Mouse (Mus musculus) heart, embryonic 10.5 days (tissue): ENCODE data around the gene Smndc1. TPM values are rescaled to one million over a fixed set of nuclear protein-coding genes. Genes with fewer than 3 reads are reported as not detected.
A peak's percentile ranks its signal among the peaks of the same experiment; 100 is the strongest.

Experiments
- DNase-seq: peaks from one replicate; pipeline ENCODE4 v3.0.0-alpha.2; 2017; ENCODE audit warnings: low spot score
- H3K27ac ChIP-seq: fragments of 300-500 bp; sonication (generic); 2 replicates; pipeline ENCODE4 v1.5.1; 2016; ENCODE audit warnings: mild to moderate bottlenecking
- H3K27me3 ChIP-seq: fragments of 300-500 bp; sonication (generic); 2 replicates; pipeline ENCODE4 v1.6.1; 2016; ENCODE audit warnings: mild to moderate bottlenecking; ENCODE audit not compliant: poor library complexity, insufficient read depth, severe bottlenecking
- H3K36me3 ChIP-seq: fragments of 300-500 bp; sonication (generic); 2 replicates; pipeline ENCODE4 v1.6.1; 2016; ENCODE audit warnings: mild to moderate bottlenecking, moderate library complexity
- H3K4me1 ChIP-seq: fragments of 300-500 bp; sonication (generic); 2 replicates; pipeline ENCODE4 v1.6.1; 2016; ENCODE audit warnings: mild to moderate bottlenecking
- H3K4me3 ChIP-seq: fragments of 300-500 bp; sonication (generic); 2 replicates; pipeline ENCODE4 v1.5.1; 2016; ENCODE audit warnings: mild to moderate bottlenecking, moderate library complexity
- H3K9me3 ChIP-seq: fragments of 300-500 bp; sonication (generic); 2 replicates; pipeline ENCODE4 v1.6.1; 2016; ENCODE audit warnings: mild to moderate bottlenecking, moderate library complexity
- WGBS: fragments of 180-500 bp; shearing (Covaris S2); methylation state at CpG from one replicate; pipeline ENCODE4 v1.1.7; 2016; 5-methylcytosine and 5-hydroxymethylcytosine counted together
- polyA plus RNA-seq: library from polyadenylated mRNA; unstranded; fragments of >200 nt; fragmentation: Nextera tagmentation; extraction: Ambion mirVana; gene quantifications from 2 replicates; pipeline ENCODE4 v1.2.1, GENCODE M21; 2016

The Smndc1 gene
- polyA plus RNA-seq, 1 experiment from 2014 or later: 31.7 TPM

DNA sequence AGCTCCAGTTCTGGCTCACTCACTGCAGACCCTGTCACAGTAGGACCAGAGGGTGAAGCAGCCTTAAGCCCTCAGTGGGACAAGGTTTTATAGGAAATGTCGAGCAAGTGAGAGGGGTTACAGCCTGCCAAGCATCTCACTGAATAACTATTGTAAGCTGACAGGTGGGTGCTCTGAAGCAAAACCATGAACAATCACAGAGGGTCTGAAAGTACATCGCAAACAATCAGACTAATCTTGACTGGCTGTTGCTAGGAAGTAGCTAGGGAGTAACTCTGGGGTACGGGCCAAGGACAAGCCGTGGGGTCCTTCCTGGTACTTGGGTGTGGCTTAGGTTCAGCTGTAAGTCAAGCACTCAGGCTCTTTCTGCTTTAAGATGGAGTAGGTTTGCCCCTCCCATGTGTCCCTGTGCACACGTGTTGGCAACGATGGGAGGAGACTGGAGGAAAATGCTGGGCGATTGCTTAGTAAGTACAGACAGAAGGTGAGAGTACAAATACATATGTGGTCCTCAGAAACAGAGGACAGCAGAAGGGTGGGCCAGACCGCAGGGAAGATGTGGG, 2.5 kb upstream of the Smndc1 start:
- no peak overlapping the region for H3K4me3 ChIP-seq

GRCm38 (mm10) chr19:53391787-53392186, 1.4 kb upstream of the Smndc1 start:
- peak overlapping the region; percentile 84 for H3K4me3 ChIP-seq

More for the DNA sequence above, 2.5 kb upstream of the Smndc1 start:
- Histone ChIP-seq H3K4me1 (peaks cover 11% of the 10 kb centered on the region), H3K9me3 (no peaks in the 10 kb centered on the region), H3K36me3 (peaks cover 13% of the 10 kb centered on the region), H3K27ac (no peak overlapping the region), H3K27me3 (no peaks in the 10 kb centered on the region)
- WGBS: 79% methylated on average over 8 of the region's 8 CpGs
- peak; percentile 63 for DNase-seq

GRCm38 (mm10) chr19:53391386-53391785, 1.0 kb upstream of the Smndc1 start:
- Histone ChIP-seq H3K4me1 (peaks cover 11% of the 10 kb centered on the region), H3K4me3 (peak overlapping the region; percentile 84), H3K9me3 (no peaks in the 10 kb centered on the region), H3K27me3 (no peaks in the 10 kb centered on the region), H3K36me3 (peaks cover 28% of the 10 kb centered on the region), H3K27ac (peak overlapping the region; percentile 97)
- DNase-seq: peak; percentile 43
- WGBS: 46% methylated on average over 8 of the region's 8 CpGs

More at GRCm38 (mm10) chr19:53391787-53392186, 1.4 kb upstream of the Smndc1 start:
- H3K4me1 ChIP-seq: peaks cover 11% of the 10 kb centered on the region
- no peaks in the 10 kb centered on the region for H3K27me3 ChIP-seq
- H3K36me3 ChIP-seq: peaks cover 24% of the 10 kb centered on the region
- WGBS: 93% methylated on average over 5 of the region's 5 CpGs
- H3K9me3 ChIP-seq: no peaks in the 10 kb centered on the region
- H3K27ac ChIP-seq: peak overlapping the region; percentile 97
- peak; percentile 58 for DNase-seq

DNA sequence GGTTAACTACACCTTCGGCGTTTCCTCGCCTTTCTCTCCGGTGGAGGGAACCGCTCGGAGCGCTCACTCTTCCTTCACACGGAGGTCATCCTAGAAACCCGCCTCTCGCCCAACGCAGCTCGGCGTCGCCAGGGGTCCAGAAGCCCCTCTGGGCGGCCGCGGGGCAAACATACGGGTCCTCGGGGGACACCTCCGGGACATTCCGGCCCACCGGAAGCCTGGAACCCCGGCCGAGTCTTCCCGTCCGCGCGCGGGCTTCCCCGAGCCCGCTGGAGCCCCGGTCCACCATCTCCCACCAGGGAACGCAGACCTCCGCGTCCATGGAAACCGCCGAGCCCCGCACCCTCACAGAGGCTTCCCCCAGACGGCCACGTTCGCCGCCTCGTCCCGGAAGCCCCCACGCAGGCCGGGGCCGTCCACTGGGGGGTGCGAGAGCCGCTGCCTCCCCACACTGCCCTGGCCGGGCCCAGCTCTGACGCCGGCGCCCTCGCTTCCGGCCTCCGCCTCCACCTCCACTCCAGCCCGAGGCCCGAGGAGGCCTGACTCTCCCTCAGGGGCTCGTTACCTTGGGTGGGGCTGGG, 437 bp downstream of the Smndc1 start:
- Histone ChIP-seq H3K27me3 (no peaks in the 10 kb centered on the region), H3K36me3 (peaks cover 41% of the 10 kb centered on the region), H3K4me3 (peak overlapping the region; percentile 84), H3K27ac (peak overlapping the region; percentile 97), H3K4me1 (peaks cover 11% of the 10 kb centered on the region), H3K9me3 (no peaks in the 10 kb centered on the region)
- under 1% methylated on average over 59 of the region's 59 CpGs for WGBS
- DNase-seq: no peak

DNA sequence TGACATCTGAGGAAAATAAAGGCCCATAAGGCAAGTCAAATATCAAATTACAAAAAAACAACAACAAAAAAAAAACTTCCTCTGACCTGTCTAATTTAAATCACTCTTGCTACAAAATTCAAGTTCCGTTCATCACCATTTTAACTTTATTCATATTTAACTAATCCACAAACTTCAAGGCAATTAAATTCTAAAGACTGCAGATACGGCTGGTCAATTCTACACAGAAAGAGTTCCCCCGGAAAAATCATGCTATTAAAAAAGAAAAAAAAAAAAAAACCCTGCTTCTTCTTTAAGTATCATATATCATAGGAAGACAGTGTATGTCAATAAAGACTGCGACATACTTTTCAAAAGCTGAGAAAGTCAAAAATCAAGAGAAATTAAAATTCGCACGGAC, 961 bp downstream of the Smndc1 start:
- peak overlapping the region; percentile 97 for H3K27ac ChIP-seq
- no peaks in the 10 kb centered on the region for H3K9me3 ChIP-seq
- H3K36me3 ChIP-seq: peaks cover 46% of the 10 kb centered on the region
- H3K4me3 ChIP-seq: peak overlapping the region; percentile 84
- no peak for DNase-seq
- no peaks in the 10 kb centered on the region for H3K27me3 ChIP-seq
- peaks cover 11% of the 10 kb centered on the region for H3K4me1 ChIP-seq
- 25% methylated on average over 6 of the region's 6 CpGs for WGBS

DNA sequence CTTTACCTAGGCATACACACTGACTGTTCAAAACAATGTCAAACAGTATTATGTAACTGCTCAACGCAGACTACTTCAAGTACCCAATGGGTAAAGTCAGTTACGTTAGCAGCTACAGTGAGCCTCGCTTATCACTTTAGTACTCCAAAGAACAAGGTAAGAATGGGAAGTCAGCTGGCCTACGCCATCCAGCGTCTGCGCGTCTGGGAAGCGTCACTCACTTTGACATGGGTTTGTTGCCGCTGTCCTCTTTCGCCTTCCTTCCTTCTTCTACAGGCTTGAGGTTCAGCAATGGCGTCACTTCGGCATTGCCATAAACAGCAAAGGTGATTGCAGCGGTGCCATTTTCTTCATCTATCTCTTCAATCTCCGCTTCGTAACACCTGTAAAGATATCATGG, 7.0 kb downstream of the Smndc1 start:
- Histone ChIP-seq H3K36me3 (peaks cover 95% of the 10 kb centered on the region), H3K9me3 (no peaks in the 10 kb centered on the region), H3K4me1 (no peaks in the 10 kb centered on the region), H3K4me3 (no peak overlapping the region), H3K27ac (no peak overlapping the region), H3K27me3 (no peaks in the 10 kb centered on the region)
- 77% methylated on average over 15 of the region's 15 CpGs for WGBS
- DNase-seq: peak; percentile 71

DNA sequence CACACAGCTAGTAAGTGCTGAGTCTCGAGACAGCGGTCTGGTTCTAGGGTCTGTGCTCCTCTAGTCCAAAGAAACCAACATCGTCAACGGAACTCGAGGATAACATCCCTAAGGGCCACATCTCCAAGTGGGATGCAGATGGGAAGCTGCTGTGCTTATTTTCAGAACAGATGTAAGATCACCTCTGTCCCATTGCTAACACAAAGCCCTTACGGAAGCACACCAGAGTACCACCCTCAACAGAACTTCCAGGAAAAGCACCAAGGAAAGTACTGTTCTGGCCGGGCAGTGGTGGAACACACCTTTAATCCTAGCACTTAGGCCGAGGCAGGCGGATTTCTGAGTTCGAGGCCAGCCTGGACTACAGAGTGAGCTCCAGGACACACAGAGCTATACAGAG, 12.0 kb downstream of the Smndc1 start:
- H3K36me3 ChIP-seq: peaks cover 72% of the 10 kb centered on the region
- 89% methylated on average over 10 of the region's 10 CpGs for WGBS
- DNase-seq: peak; percentile 66

GRCm38 (mm10) chr19:53377652-53378051, 12.7 kb downstream of the Smndc1 start:
- H3K36me3 ChIP-seq: peaks cover 64% of the 10 kb centered on the region
- H3K4me1 ChIP-seq: no peaks in the 10 kb centered on the region; the same call in 1 of the 2 replicates
- H3K9me3 ChIP-seq: no peaks in the 10 kb centered on the region
- H3K27ac ChIP-seq: no peak overlapping the region
- H3K27me3 ChIP-seq: no peaks in the 10 kb centered on the region
- peak; percentile 16 for DNase-seq
- 88% methylated on average over 8 of the region's 8 CpGs for WGBS
- H3K4me3 ChIP-seq: no peak overlapping the region

More for the DNA sequence above, 12.0 kb downstream of the Smndc1 start:
- no peaks in the 10 kb centered on the region; the same call in 1 of the 2 replicates for H3K4me1 ChIP-seq
- no peak overlapping the region for H3K27ac ChIP-seq
- H3K27me3 ChIP-seq: no peaks in the 10 kb centered on the region
- H3K9me3 ChIP-seq: no peaks in the 10 kb centered on the region
- H3K4me3 ChIP-seq: no peak overlapping the region

- H3K27me3 ChIP-seq: no peaks in the 10 kb centered on the region
- H3K9me3 ChIP-seq: no peaks in the 10 kb centered on the region
- peaks cover 58% of the 10 kb centered on the region for H3K36me3 ChIP-seq
- H3K4me1 ChIP-seq: peaks cover 5% of the 10 kb centered on the region
- H3K27ac ChIP-seq: no peak overlapping the region
- WGBS: 95% methylated on average over 9 of the region's 9 CpGs
- DNase-seq: no peak
- H3K4me3 ChIP-seq: no peak overlapping the region
These were observed 14.6 kb downstream of the Smndc1 start for GRCm38 (mm10) chr19:53375816-53376215.

- no peak for DNase-seq
- Histone ChIP-seq H3K4me1 (peaks cover 5% of the 10 kb centered on the region), H3K9me3 (no peaks in the 10 kb centered on the region), H3K36me3 (peaks cover 53% of the 10 kb centered on the region), H3K4me3 (no peak overlapping the region), H3K27me3 (no peaks in the 10 kb centered on the region), H3K27ac (no peak overlapping the region)
- WGBS: 91% methylated on average over 6 of the region's 6 CpGs
These were observed 15.1 kb downstream of the Smndc1 start for GRCm38 (mm10) chr19:53375299-53375698.

- 85% methylated on average over 2 of the region's 2 CpGs for WGBS
- H3K9me3 ChIP-seq: no peaks in the 10 kb centered on the region
- H3K36me3 ChIP-seq: peaks cover 38% of the 10 kb centered on the region
- H3K4me3 ChIP-seq: no peak overlapping the region
- no peaks in the 10 kb centered on the region for H3K27me3 ChIP-seq
- H3K27ac ChIP-seq: no peak overlapping the region
- peaks cover 15% of the 10 kb centered on the region for H3K4me1 ChIP-seq
- no peak for DNase-seq
These were observed 16.8 kb downstream of the Smndc1 start for GRCm38 (mm10) chr19:53373570-53373969.

- Histone ChIP-seq H3K27me3 (no peaks in the 10 kb centered on the region), H3K4me3 (no peak within 1 kb of the TSS), H3K36me3 (peaks cover 29% of the 10 kb centered on the region), H3K27ac (0 out of 2 replicates have a peak within 1 kb of the TSS, but pooled peaks have one; percentile 3), H3K4me1 (peaks cover 17% of the 10 kb centered on the region), H3K9me3 (no peaks in the 10 kb centered on the region)
- DNase-seq: no peak
- 80% methylated on average over 13 of the region's 13 CpGs for WGBS
These were observed 18.7 kb downstream of the Smndc1 start, which contains the start of gene Gm10197 for GRCm38 (mm10) chr19:53371666-53372065. Gene Gm10197 (minus strand): TSS chr19:53371766.

- Histone ChIP-seq H3K27me3 (no peaks in the 10 kb centered on the region), H3K36me3 (peaks cover 20% of the 10 kb centered on the region), H3K27ac (no peak overlapping the region), H3K4me1 (peaks cover 28% of the 10 kb centered on the region), H3K9me3 (no peaks in the 10 kb centered on the region), H3K4me3 (no peak overlapping the region)
- no peak for DNase-seq
- WGBS: 73% methylated on average over 15 of the region's 15 CpGs
These were observed 20.1 kb downstream of the Smndc1 start for GRCm38 (mm10) chr19:53370233-53370632.
